Mouse (Mus musculus): Measurements from ENCODE around the gene Fam162a. TPM values are rescaled to one million over a fixed set of nuclear protein-coding genes. Genes with fewer than 3 reads are reported as not detected.
"Not testable (repeated sequence)": the region's sequence is repeated elsewhere in the genome, so short reads cannot be mapped to it uniquely, and the experiment has no call there.

Gene Fam162a
- polyA plus RNA-seq, 2 experiments, result 76.4 to 221 TPM

GRCm38 (mm10) chr16:36016335-36016734 is 55.1 kb downstream of the Fam162a start:
- DNase-seq (ENCODE audit: low read depth in 3 of 3, low spot score in 3 of 3) (no peak), ATAC-seq (ENCODE audit: insufficient read depth) (no peak)
- no peaks in the 10 kb centered on the region for H3K9me3 ChIP-seq (ENCODE audit: control insufficient read depth, low read length)
- H3K4me2 ChIP-seq (ENCODE audit: low read depth), result no peak overlapping the region
- 81% methylated on average over 1 of the region's 1 CpGs for WGBS (ENCODE audit: insufficient replicate concordance)
- H3K4me3 ChIP-seq (ENCODE audit: insufficient read depth in 1 of 2, low read depth in 2 of 2, low read length in 2 of 2), result no peak overlapping the region
- H3K36me3 ChIP-seq (replicated peaks; ENCODE audit: control insufficient read depth, insufficient read depth, low read depth), result peaks cover 12% of the 10 kb centered on the region
- H3K27ac ChIP-seq, result no peak overlapping the region
- TF ChIP-seq CTCF (IDR thresholded peaks at IDR 0.05; ENCODE audit: low read depth), result no peak
- TF ChIP-seq EP300 (IDR thresholded peaks at IDR 0.05; ENCODE audit: low read depth), result no peak
- H3K4me1 ChIP-seq (replicated peaks; ENCODE audit: control insufficient read depth in 2 of 2, insufficient read depth in 2 of 2, low read length in 1 of 2), result no peaks in the 10 kb centered on the region
- no peak overlapping the region for H3K9ac ChIP-seq (replicated peaks)
- no peaks in the 10 kb centered on the region for H3K27me3 ChIP-seq (ENCODE audit: control insufficient read depth, insufficient read depth, low read length)

GRCm38 (mm10) chr16:36008396-36008795 is 63.0 kb downstream of the Fam162a start:
- ATAC-seq (ENCODE audit: insufficient read depth) (no peak), DNase-seq (ENCODE audit: low read depth in 3 of 3, low spot score in 3 of 3) (no peak)
- TF ChIP-seq EP300 (IDR thresholded peaks at IDR 0.05; ENCODE audit: low read depth) (no peak), CTCF (IDR thresholded peaks at IDR 0.05; ENCODE audit: low read depth) (no peak)
- Histone ChIP-seq H3K36me3 (replicated peaks; ENCODE audit: control insufficient read depth, insufficient read depth, low read depth) (peaks cover 10% of the 10 kb centered on the region), H3K9me3 (ENCODE audit: control insufficient read depth, low read length) (no peaks in the 10 kb centered on the region), H3K4me3 (ENCODE audit: insufficient read depth in 1 of 2, low read depth in 2 of 2, low read length in 2 of 2) (no peak overlapping the region), H3K4me2 (ENCODE audit: low read depth) (no peak overlapping the region), H3K9ac (replicated peaks) (no peak overlapping the region), H3K27me3 (ENCODE audit: control insufficient read depth, insufficient read depth, low read length) (no peaks in the 10 kb centered on the region), H3K27ac (no peak overlapping the region), H3K4me1 (replicated peaks; ENCODE audit: control insufficient read depth in 2 of 2, insufficient read depth in 2 of 2, low read length in 1 of 2) (no peaks in the 10 kb centered on the region)
- 85% methylated on average over 3 of the region's 3 CpGs for WGBS (ENCODE audit: insufficient replicate concordance)

GRCm38 (mm10) chr16:35998852-35999251 is 72.5 kb downstream of the Fam162a start:
- H3K4me2 ChIP-seq (ENCODE audit: low read depth); H3K9me3 ChIP-seq (ENCODE audit: control insufficient read depth, low read length); H3K27ac ChIP-seq; ATAC-seq (ENCODE audit: insufficient read depth); DNase-seq (ENCODE audit: low read depth in 3 of 3, low spot score in 3 of 3); H3K4me1 ChIP-seq (replicated peaks; ENCODE audit: control insufficient read depth in 2 of 2, insufficient read depth in 2 of 2, low read length in 1 of 2); H3K9ac ChIP-seq (replicated peaks); H3K36me3 ChIP-seq (replicated peaks; ENCODE audit: control insufficient read depth, insufficient read depth, low read depth); H3K27me3 ChIP-seq (ENCODE audit: control insufficient read depth, insufficient read depth, low read length); H3K4me3 ChIP-seq (ENCODE audit: insufficient read depth in 1 of 2, low read depth in 2 of 2, low read length in 2 of 2): not testable (repeated sequence)
- 84% methylated on average over 4 of the region's 4 CpGs for WGBS (ENCODE audit: insufficient replicate concordance)

Other genes starting within 250 kb of the Fam162a start
- gene Parp14, start 200.1 kb downstream of the Fam162a start, polyA plus RNA-seq (2012; rRNA removed), result 0.65 and 1.1 TPM in 2 replicates
- gene Parp14, start 200.1 kb downstream of the Fam162a start, polyA plus RNA-seq (2014; fragmentation: Nextera tagmentation; extraction: Ambion mirVana), result 0.88 and 0.97 TPM in 2 replicates
- 2.8 and 4.3 TPM in 2 replicates for gene Parp9, start 133.1 kb downstream of the Fam162a start, polyA plus RNA-seq (2012; rRNA removed)
- 6.9 and 7.6 TPM in 2 replicates for gene Parp9, start 133.1 kb downstream of the Fam162a start, polyA plus RNA-seq (2014; fragmentation: Nextera tagmentation; extraction: Ambion mirVana)
- 1.5 and 1.9 TPM in 2 replicates for gene Dtx3l, start 132.4 kb downstream of the Fam162a start, polyA plus RNA-seq (2012; rRNA removed)
- 3.2 and 3.5 TPM in 2 replicates for gene Dtx3l, start 132.4 kb downstream of the Fam162a start, polyA plus RNA-seq (2014; fragmentation: Nextera tagmentation; extraction: Ambion mirVana)
- 7.7 and 10.9 TPM in 2 replicates for gene Kpna1, start 92.8 kb downstream of the Fam162a start, polyA plus RNA-seq (2012; rRNA removed)
- gene Kpna1, start 92.8 kb downstream of the Fam162a start, polyA plus RNA-seq (2014; fragmentation: Nextera tagmentation; extraction: Ambion mirVana), result 35.0 and 36.1 TPM in 2 replicates
- gene Wdr5b, start 30.4 kb downstream of the Fam162a start, polyA plus RNA-seq (2012; rRNA removed), result 1.6 and 2.3 TPM in 2 replicates
- 2.8 and 2.9 TPM in 2 replicates for gene Wdr5b, start 30.4 kb downstream of the Fam162a start, polyA plus RNA-seq (2014; fragmentation: Nextera tagmentation; extraction: Ambion mirVana)
- 19.1 and 52.5 TPM in 2 replicates for gene Ccdc58, start 91 bp upstream of the Fam162a start, polyA plus RNA-seq (2012; rRNA removed)
- 44.0 and 46.0 TPM in 2 replicates for gene Ccdc58, start 91 bp upstream of the Fam162a start, polyA plus RNA-seq (2014; fragmentation: Nextera tagmentation; extraction: Ambion mirVana)
- not detected in 2 replicates for gene Csta1, start 59.6 kb upstream of the Fam162a start, polyA plus RNA-seq (2012; rRNA removed)
- not detected in 2 replicates for gene Csta1, start 59.6 kb upstream of the Fam162a start, polyA plus RNA-seq (2014; fragmentation: Nextera tagmentation; extraction: Ambion mirVana)
- gene Stfa2l1, start 85.2 kb upstream of the Fam162a start, polyA plus RNA-seq (2012; rRNA removed), result 22.8 and 30.9 TPM in 2 replicates
- 15.7 and 26.8 TPM in 2 replicates for gene Stfa2l1, start 85.2 kb upstream of the Fam162a start, polyA plus RNA-seq (2014; fragmentation: Nextera tagmentation; extraction: Ambion mirVana)
- gene Gm5483, start 112.6 kb upstream of the Fam162a start, polyA plus RNA-seq (2012; rRNA removed), result 54.8 and 77.9 TPM in 2 replicates
- 99.6 and 124 TPM in 2 replicates for gene Gm5483, start 112.6 kb upstream of the Fam162a start, polyA plus RNA-seq (2014; fragmentation: Nextera tagmentation; extraction: Ambion mirVana)
- gene Gm5416, start 138.8 kb upstream of the Fam162a start, polyA plus RNA-seq (2012; rRNA removed), result 0.81 TPM in 1 of 2 replicates, not detected in the other
- 1.7 and 2.9 TPM in 2 replicates for gene Gm5416, start 138.8 kb upstream of the Fam162a start, polyA plus RNA-seq (2014; fragmentation: Nextera tagmentation; extraction: Ambion mirVana)
- gene 2010005H15Rik, start 149.9 kb upstream of the Fam162a start, polyA plus RNA-seq (2012; rRNA removed), result 1.3 and 2.5 TPM in 2 replicates
- gene 2010005H15Rik, start 149.9 kb upstream of the Fam162a start, polyA plus RNA-seq (2014; fragmentation: Nextera tagmentation; extraction: Ambion mirVana), result 4.8 and 7.3 TPM in 2 replicates
- gene Stfa1, start 205.4 kb upstream of the Fam162a start, polyA plus RNA-seq (2012; rRNA removed), result 60.2 and 101 TPM in 2 replicates
- gene Stfa1, start 205.4 kb upstream of the Fam162a start, polyA plus RNA-seq (2014; fragmentation: Nextera tagmentation; extraction: Ambion mirVana), result 276 and 425 TPM in 2 replicates